Mouse (Mus musculus): ENCODE results near the gene Hexim2. TPM values are rescaled to one million over a fixed set of nuclear protein-coding genes. Genes with fewer than 3 reads are reported as not detected.

The Hexim2 gene
- polyA plus RNA-seq, 1 experiment from 2014 or later = 8.7 TPM

GRCm38 (mm10) chr11:103105810-103106209, 26.4 kb upstream of the Hexim2 start:
- no peaks in the 10 kb centered on the region for H3K9me3 ChIP-seq (ENCODE audit: control insufficient read depth, low read length)
- DNase-seq (ENCODE audit: low spot score) (no peak), ATAC-seq (replicated peaks; ENCODE audit: low FRiP score) (no peak)
- H3K27me3 ChIP-seq (ENCODE audit: control insufficient read depth, insufficient read depth, low read length) = peaks cover 16% of the 10 kb centered on the region
- H3K4me1 ChIP-seq (replicated peaks; ENCODE audit: control insufficient read depth, insufficient read depth, low read length) = peaks cover 11% of the 10 kb centered on the region
- H3K4me2 ChIP-seq (ENCODE audit: low read depth, low read length, severe bottlenecking) = no peak overlapping the region
- WGBS = 80% methylated on average over 6 of the region's 6 CpGs
- H3K4me3 ChIP-seq (ENCODE audit: low read depth, low read length) = no peak overlapping the region
- no peaks in the 10 kb centered on the region for H3K36me3 ChIP-seq (ENCODE audit: control insufficient read depth, insufficient read depth, low read length)
- H3K27ac ChIP-seq (ENCODE audit: low read depth, low read length) = no peak overlapping the region
- H3K9ac ChIP-seq (ENCODE audit: low read length) = no peak overlapping the region

DNA sequence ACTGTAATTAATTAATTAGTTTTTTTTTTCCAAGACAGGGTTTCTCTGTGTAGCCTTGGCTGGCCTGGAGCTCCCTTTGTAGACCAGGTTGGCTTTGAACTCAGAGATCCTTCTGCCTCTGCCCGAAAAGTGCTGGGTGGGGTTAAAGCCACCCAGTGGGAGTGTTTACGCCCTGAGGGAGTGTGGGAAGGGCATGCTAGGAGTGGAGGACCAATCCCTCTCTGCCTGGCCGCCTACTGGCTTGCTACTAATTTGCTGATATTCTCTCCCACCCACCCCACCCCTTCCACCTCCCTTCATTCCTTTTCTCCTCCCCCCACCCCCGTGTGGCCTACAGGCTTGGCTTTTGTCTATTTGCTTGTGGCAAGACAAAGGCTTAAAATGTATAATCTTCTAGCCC, 25.8 kb upstream of the Hexim2 start:
- Histone ChIP-seq H3K9ac (ENCODE audit: low read length) (no peak overlapping the region), H3K4me3 (ENCODE audit: low read depth, low read length) (no peak overlapping the region), H3K27ac (ENCODE audit: low read depth, low read length) (no peak overlapping the region), H3K9me3 (ENCODE audit: control insufficient read depth, low read length) (no peaks in the 10 kb centered on the region), H3K27me3 (ENCODE audit: control insufficient read depth, insufficient read depth, low read length) (peaks cover 14% of the 10 kb centered on the region), H3K4me2 (ENCODE audit: low read depth, low read length, severe bottlenecking) (no peak overlapping the region), H3K36me3 (ENCODE audit: control insufficient read depth, insufficient read depth, low read length) (no peaks in the 10 kb centered on the region), H3K4me1 (replicated peaks; ENCODE audit: control insufficient read depth, insufficient read depth, low read length) (peaks cover 11% of the 10 kb centered on the region)
- DNase-seq (ENCODE audit: low spot score) (no peak), ATAC-seq (replicated peaks; ENCODE audit: low FRiP score) (no peak)
- WGBS = 59% methylated on average over 4 of the region's 4 CpGs

DNA sequence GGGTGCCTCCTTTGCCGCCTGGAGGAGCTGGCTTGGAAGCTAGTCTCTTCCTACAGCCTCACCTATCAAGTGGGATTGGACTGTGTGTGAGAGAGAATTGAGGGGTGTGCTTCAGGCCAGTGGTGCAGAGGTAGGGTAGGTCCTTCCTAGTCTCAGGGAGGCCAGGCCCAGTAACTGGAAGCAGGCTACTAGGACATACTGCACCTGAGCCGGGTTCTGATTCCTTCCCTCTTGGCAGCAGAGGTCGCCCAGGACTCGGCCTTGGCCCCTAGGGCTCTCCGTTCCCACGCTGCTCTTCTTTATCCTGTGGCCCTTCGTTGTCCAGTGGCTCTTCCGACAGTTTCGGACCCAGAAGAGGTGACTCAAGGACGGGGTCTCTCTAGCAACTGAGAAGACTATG, 20.9 kb upstream of the Hexim2 start:
- Histone ChIP-seq H3K9ac (ENCODE audit: low read length) (no peak overlapping the region; the same call in 1 of the 2 replicates), H3K27me3 (ENCODE audit: control insufficient read depth, insufficient read depth, low read length) (peaks cover 14% of the 10 kb centered on the region; the same call in 1 of the 2 replicates), H3K36me3 (ENCODE audit: control insufficient read depth, insufficient read depth, low read length) (no peaks in the 10 kb centered on the region), H3K4me2 (ENCODE audit: low read depth, low read length, severe bottlenecking) (no peak overlapping the region), H3K4me1 (replicated peaks; ENCODE audit: control insufficient read depth, insufficient read depth, low read length) (peaks cover 16% of the 10 kb centered on the region), H3K9me3 (ENCODE audit: control insufficient read depth, low read length) (no peaks in the 10 kb centered on the region), H3K27ac (ENCODE audit: low read depth, low read length) (no peak overlapping the region), H3K4me3 (ENCODE audit: low read depth, low read length) (peak overlapping the region; percentile 22; the same call in 1 of the 2 replicates)
- DNase-seq (ENCODE audit: low spot score) (no peak), ATAC-seq (replicated peaks; ENCODE audit: low FRiP score) (no peak)
- 16% methylated on average over 10 of the region's 10 CpGs for WGBS

GRCm38 (mm10) chr11:103111881-103112551, 20.2 kb upstream of the Hexim2 start:
- Histone ChIP-seq H3K36me3 (ENCODE audit: control insufficient read depth, insufficient read depth, low read length) (no peaks in the 10 kb centered on the region), H3K4me2 (ENCODE audit: low read depth, low read length, severe bottlenecking) (peak overlapping the region; percentile 54), H3K4me3 (ENCODE audit: low read depth, low read length) (peak overlapping the region; percentile 22), H3K9ac (ENCODE audit: low read length) (peak overlapping the region; percentile 10), H3K27ac (ENCODE audit: low read depth, low read length) (no peak overlapping the region), H3K4me1 (replicated peaks; ENCODE audit: control insufficient read depth, insufficient read depth, low read length) (peaks cover 18% of the 10 kb centered on the region), H3K27me3 (ENCODE audit: control insufficient read depth, insufficient read depth, low read length) (peaks cover 14% of the 10 kb centered on the region; the same call in 1 of the 2 replicates), H3K9me3 (ENCODE audit: control insufficient read depth, low read length) (no peaks in the 10 kb centered on the region)
- no peak for ATAC-seq (replicated peaks; ENCODE audit: low FRiP score)
- no peak for DNase-seq (ENCODE audit: low spot score)
- WGBS = under 1% methylated on average over 28 of the region's 28 CpGs

DNA sequence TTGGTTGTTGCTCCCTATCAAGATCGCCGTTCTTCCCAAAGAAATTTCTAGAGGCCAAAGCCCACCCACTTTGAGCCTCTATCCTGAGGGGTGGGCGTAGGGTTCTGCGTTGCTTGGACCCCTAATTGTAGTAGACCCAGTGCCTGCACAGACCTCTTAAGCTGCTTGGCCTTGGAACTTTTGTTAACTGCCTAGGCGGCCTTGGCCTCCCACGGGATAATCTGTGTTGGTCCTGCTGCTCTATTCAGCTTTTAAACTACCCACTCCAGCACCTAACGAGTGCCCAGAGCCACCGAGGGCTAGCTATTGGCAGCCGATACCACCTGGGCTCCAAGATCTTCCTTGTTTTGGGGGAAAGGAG, 19.7 kb upstream of the Hexim2 start:
- no peaks in the 10 kb centered on the region for H3K36me3 ChIP-seq (ENCODE audit: control insufficient read depth, insufficient read depth, low read length)
- peak overlapping the region; percentile 10; the same call in 1 of the 2 replicates for H3K9ac ChIP-seq (ENCODE audit: low read length)
- no peak overlapping the region for H3K27ac ChIP-seq (ENCODE audit: low read depth, low read length)
- peaks cover 18% of the 10 kb centered on the region for H3K4me1 ChIP-seq (replicated peaks; ENCODE audit: control insufficient read depth, insufficient read depth, low read length)
- ATAC-seq (replicated peaks; ENCODE audit: low FRiP score) (no peak), DNase-seq (ENCODE audit: low spot score) (no peak)
- H3K4me3 ChIP-seq (ENCODE audit: low read depth, low read length) = peak overlapping the region; percentile 22; the same call in 1 of the 2 replicates
- no peaks in the 10 kb centered on the region for H3K9me3 ChIP-seq (ENCODE audit: control insufficient read depth, low read length)
- WGBS = 6% methylated on average over 9 of the region's 9 CpGs
- peak overlapping the region; percentile 54; the same call in 1 of the 2 replicates for H3K4me2 ChIP-seq (ENCODE audit: low read depth, low read length, severe bottlenecking)
- H3K27me3 ChIP-seq (ENCODE audit: control insufficient read depth, insufficient read depth, low read length) = peaks cover 14% of the 10 kb centered on the region; the same call in 1 of the 2 replicates

DNA sequence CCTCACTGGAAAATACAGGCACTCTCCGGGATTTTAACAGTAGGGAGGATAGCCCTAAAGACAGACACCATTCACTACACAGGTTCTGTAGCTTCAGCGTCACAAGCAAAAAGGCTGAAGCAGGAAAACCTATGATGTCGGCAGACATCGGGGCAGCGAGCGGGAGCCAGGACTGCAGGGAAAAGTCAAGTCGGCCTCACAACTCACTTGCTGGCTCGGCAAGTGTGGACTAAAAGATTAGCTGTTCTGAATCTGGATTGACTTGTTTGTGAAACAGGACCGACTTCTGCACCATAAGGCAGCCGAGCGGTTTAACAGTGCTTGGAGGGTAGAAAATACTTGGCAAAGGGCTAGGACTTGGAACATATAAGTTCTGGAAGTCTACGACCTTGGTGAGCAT, 19.2 kb upstream of the Hexim2 start:
- WGBS = 26% methylated on average over 12 of the region's 12 CpGs
- Histone ChIP-seq H3K27ac (ENCODE audit: low read depth, low read length) (no peak overlapping the region), H3K9me3 (ENCODE audit: control insufficient read depth, low read length) (no peaks in the 10 kb centered on the region), H3K27me3 (ENCODE audit: control insufficient read depth, insufficient read depth, low read length) (peaks cover 14% of the 10 kb centered on the region; the same call in 1 of the 2 replicates), H3K4me3 (ENCODE audit: low read depth, low read length) (no peak overlapping the region), H3K4me1 (replicated peaks; ENCODE audit: control insufficient read depth, insufficient read depth, low read length) (peaks cover 20% of the 10 kb centered on the region), H3K4me2 (ENCODE audit: low read depth, low read length, severe bottlenecking) (no peak overlapping the region), H3K36me3 (ENCODE audit: control insufficient read depth, insufficient read depth, low read length) (no peaks in the 10 kb centered on the region), H3K9ac (ENCODE audit: low read length) (no peak overlapping the region)
- no peak for DNase-seq (ENCODE audit: low spot score)
- no peak for ATAC-seq (replicated peaks; ENCODE audit: low FRiP score)

DNA sequence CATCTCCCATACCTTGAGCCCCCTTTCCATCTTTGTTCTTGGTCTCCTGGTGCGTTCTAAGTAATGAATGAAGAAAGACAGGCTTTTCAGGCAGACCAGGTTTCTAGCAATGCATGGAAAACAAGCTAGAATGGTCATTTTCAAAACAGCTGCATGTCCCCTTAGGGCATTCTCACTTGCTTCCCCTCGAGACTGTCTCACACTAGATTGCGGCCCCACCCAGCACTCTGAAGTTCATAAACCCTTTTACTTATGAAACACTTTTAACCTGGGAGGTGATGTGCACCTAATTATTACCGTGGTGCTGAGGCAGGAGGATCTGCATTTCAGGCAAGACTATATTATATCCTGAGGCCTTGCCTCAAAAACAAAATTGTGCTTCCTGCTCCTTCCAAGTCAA, 18.5 kb upstream of the Hexim2 start:
- DNase-seq (ENCODE audit: low spot score) (no peak), ATAC-seq (replicated peaks; ENCODE audit: low FRiP score) (no peak)
- no peak overlapping the region for H3K9ac ChIP-seq (ENCODE audit: low read length)
- peaks cover 24% of the 10 kb centered on the region for H3K4me1 ChIP-seq (replicated peaks; ENCODE audit: control insufficient read depth, insufficient read depth, low read length)
- no peaks in the 10 kb centered on the region for H3K9me3 ChIP-seq (ENCODE audit: control insufficient read depth, low read length)
- H3K4me3 ChIP-seq (ENCODE audit: low read depth, low read length) = no peak overlapping the region
- no peak overlapping the region for H3K27ac ChIP-seq (ENCODE audit: low read depth, low read length)
- H3K36me3 ChIP-seq (ENCODE audit: control insufficient read depth, insufficient read depth, low read length) = no peaks in the 10 kb centered on the region
- peaks cover 14% of the 10 kb centered on the region; the same call in 1 of the 2 replicates for H3K27me3 ChIP-seq (ENCODE audit: control insufficient read depth, insufficient read depth, low read length)
- H3K4me2 ChIP-seq (ENCODE audit: low read depth, low read length, severe bottlenecking) = no peak overlapping the region
- WGBS = 80% methylated on average over 4 of the region's 4 CpGs

DNA sequence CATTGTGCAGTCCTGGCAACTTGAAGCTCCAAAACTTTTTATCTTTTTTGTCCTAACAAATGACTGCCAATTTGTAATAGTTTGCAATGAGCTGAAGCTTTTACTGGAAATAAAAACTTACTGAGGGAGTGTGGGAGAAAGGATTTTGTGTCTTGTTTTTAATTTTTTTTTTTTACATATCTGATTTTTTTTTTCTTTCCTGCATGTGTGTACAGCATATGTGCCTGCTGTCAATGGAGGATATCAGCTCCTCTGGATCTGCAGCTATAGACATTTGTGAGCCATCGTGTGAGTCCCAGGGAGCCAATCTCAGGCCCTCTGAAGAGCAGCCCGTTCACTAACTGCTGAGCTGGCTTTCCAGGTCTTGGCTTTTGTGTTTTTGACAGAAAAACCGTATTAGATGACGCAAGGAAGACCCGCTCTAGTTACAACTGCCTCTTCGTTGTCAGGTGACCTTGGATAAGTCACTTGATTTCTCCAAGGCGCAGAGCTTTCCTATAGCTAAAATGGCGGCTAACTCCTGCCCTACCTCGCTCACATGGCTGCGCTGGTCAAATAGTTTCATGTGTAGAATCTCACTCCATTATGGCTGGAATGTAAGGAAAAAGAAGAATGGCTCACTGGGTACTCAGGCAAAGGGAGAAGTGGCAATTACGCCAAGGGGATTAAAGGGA, 17.8 kb upstream of the Hexim2 start:
- H3K9ac ChIP-seq (ENCODE audit: low read length) = peak overlapping the region; percentile 79
- H3K4me1 ChIP-seq (replicated peaks; ENCODE audit: control insufficient read depth, insufficient read depth, low read length) = peaks cover 24% of the 10 kb centered on the region
- no peaks in the 10 kb centered on the region for H3K36me3 ChIP-seq (ENCODE audit: control insufficient read depth, insufficient read depth, low read length)
- ATAC-seq (replicated peaks; ENCODE audit: low FRiP score) = no peak
- H3K27me3 ChIP-seq (ENCODE audit: control insufficient read depth, insufficient read depth, low read length) = peaks cover 14% of the 10 kb centered on the region; the same call in 1 of the 2 replicates
- H3K4me3 ChIP-seq (ENCODE audit: low read depth, low read length) = peak overlapping the region; percentile 51
- no peaks in the 10 kb centered on the region for H3K9me3 ChIP-seq (ENCODE audit: control insufficient read depth, low read length)
- H3K27ac ChIP-seq (ENCODE audit: low read depth, low read length) = no peak overlapping the region
- 84% methylated on average over 11 of the region's 11 CpGs for WGBS
- no peak for DNase-seq (ENCODE audit: low spot score)
- H3K4me2 ChIP-seq (ENCODE audit: low read depth, low read length, severe bottlenecking) = peak overlapping the region; percentile 71

Data from forebrain, embryonic 11.5 days (tissue).